Mouse (Mus musculus) stomach, embryonic 16.5 days (tissue): ENCODE results near the gene Map3k20. TPM values are rescaled to one million over a fixed set of nuclear protein-coding genes. Genes with fewer than 3 reads are reported as not detected.
A peak's percentile ranks its signal among the peaks of the same experiment; 100 is the strongest.

ENCODE experiments used
- ATAC-seq: fragments of 200-750 bp; cut with Nextera tagmentation; 2 replicates; pipeline ENCODE4 v1.8.0; 2017; ENCODE audit warnings: moderate number of reproducible peaks, moderate TSS enrichment; ENCODE audit not compliant: insufficient read depth, low FRiP score
- H3K27ac ChIP-seq: fragments of 300-500 bp; sonication (generic); 2 replicates; pipeline ENCODE4 v1.5.1; 2014; ENCODE audit warnings: low read length
- H3K27me3 ChIP-seq: fragments of 300-500 bp; sonication (generic); 2 replicates; pipeline ENCODE4 v1.6.1; 2014; ENCODE audit warnings: low read length, control low read depth, mixed read lengths; ENCODE audit not compliant: control insufficient read depth, insufficient read depth
- H3K36me3 ChIP-seq: fragments of 300-500 bp; sonication (generic); 2 replicates; pipeline ENCODE4 v1.6.1; 2014; ENCODE audit warnings: low read length; ENCODE audit not compliant: control insufficient read depth, insufficient read depth
- H3K4me1 ChIP-seq: fragments of 300-500 bp; sonication (generic); 2 replicates; pipeline ENCODE4 v1.6.1; 2014; ENCODE audit warnings: low read length, control low read depth, mixed read lengths; ENCODE audit not compliant: control insufficient read depth, insufficient read depth
- H3K4me2 ChIP-seq: fragments of 300-500 bp; sonication (generic); 2 replicates; pipeline ENCODE4 v1.6.1; 2014; ENCODE audit warnings: low read depth, low read length, mixed read lengths
- H3K4me3 ChIP-seq: fragments of 300-500 bp; sonication (generic); replicated peaks from 2 replicates; pipeline ENCODE4 v1.5.1; 2014; ENCODE audit warnings: mild to moderate bottlenecking, low read length
- H3K9ac ChIP-seq: fragments of 300-500 bp; sonication (generic); 2 replicates; pipeline ENCODE4 v1.6.1; 2014; ENCODE audit warnings: low read length
- H3K9me3 ChIP-seq: fragments of 300-500 bp; sonication (generic); replicated peaks from 2 replicates; pipeline ENCODE4 v1.6.1; 2016; ENCODE audit warnings: low read length, control low read depth; ENCODE audit not compliant: control insufficient read depth
- WGBS: fragments of 180-500 bp; shearing (Covaris S2); extraction: QIAGEN DNeasy Blood & Tissue Kit; methylation state at CpG from one replicate; pipeline ENCODE4 v1.1.7; 2014; 5-methylcytosine and 5-hydroxymethylcytosine counted together
- polyA plus RNA-seq: library from polyadenylated mRNA; unstranded; fragments of >200 nt; fragmentation: Nextera tagmentation; extraction: Ambion mirVana; gene quantifications from 2 replicates; pipeline ENCODE4 v1.2.1, GENCODE M21; 2015

The Map3k20 gene
- polyA plus RNA-seq, 1 experiment from 2014 or later = 24.6 TPM

- H3K4me3 ChIP-seq = no peak overlapping the region
- H3K27me3 ChIP-seq = no peaks in the 10 kb centered on the region
- ATAC-seq = no peak
- H3K4me1 ChIP-seq = peaks cover 14% of the 10 kb centered on the region; the same call in 1 of the 2 replicates
- no peak overlapping the region for H3K4me2 ChIP-seq
- no peak overlapping the region for H3K27ac ChIP-seq
- H3K36me3 ChIP-seq = no peaks in the 10 kb centered on the region
- 78% methylated on average over 7 of the region's 7 CpGs for WGBS
- H3K9ac ChIP-seq = no peak overlapping the region
- no peaks in the 10 kb centered on the region for H3K9me3 ChIP-seq
Measured at GRCm38 (mm10) chr2:72305738-72306137, 20.3 kb downstream of the Map3k20 start.

GRCm38 (mm10) chr2:72308351-72308750 lies 22.9 kb downstream of the Map3k20 start:
- no peak for ATAC-seq
- Histone ChIP-seq H3K9me3 (no peaks in the 10 kb centered on the region), H3K4me1 (peaks cover 10% of the 10 kb centered on the region; the same call in 1 of the 2 replicates), H3K27me3 (no peaks in the 10 kb centered on the region), H3K4me3 (no peak overlapping the region), H3K27ac (no peak overlapping the region), H3K4me2 (no peak overlapping the region), H3K9ac (no peak overlapping the region), H3K36me3 (no peaks in the 10 kb centered on the region)
- WGBS = 72% methylated on average over 5 of the region's 5 CpGs

- 75% methylated on average over 5 of the region's 5 CpGs for whole genome bisulfite sequencing
- ATAC-seq = no peak; the same call in 1 of the 2 replicates
- no peak overlapping the region for H3K27ac ChIP-seq
Measured at GRCm38 (mm10) chr2:72308981-72309380, 23.5 kb downstream of the Map3k20 start.

GRCm38 (mm10) chr2:72311486-72311885 lies 26.0 kb downstream of the Map3k20 start:
- Histone ChIP-seq H3K9ac (no peak overlapping the region), H3K27ac (no peak overlapping the region), H3K4me1 (peaks cover 10% of the 10 kb centered on the region; the same call in 1 of the 2 replicates), H3K9me3 (no peaks in the 10 kb centered on the region), H3K27me3 (no peaks in the 10 kb centered on the region), H3K36me3 (no peaks in the 10 kb centered on the region), H3K4me3 (no peak overlapping the region), H3K4me2 (no peak overlapping the region)
- no peak for ATAC-seq
- 74% methylated on average over 8 of the region's 8 CpGs for WGBS

More at GRCm38 (mm10) chr2:72308981-72309380, 23.5 kb downstream of the Map3k20 start:
- Histone ChIP-seq H3K9me3 (no peaks in the 10 kb centered on the region), H3K27me3 (no peaks in the 10 kb centered on the region), H3K4me2 (no peak overlapping the region), H3K36me3 (no peaks in the 10 kb centered on the region), H3K4me3 (no peak overlapping the region), H3K4me1 (peaks cover 10% of the 10 kb centered on the region; the same call in 1 of the 2 replicates), H3K9ac (no peak overlapping the region)

GRCm38 (mm10) chr2:72313312-72313711 lies 27.9 kb downstream of the Map3k20 start:
- no peak for ATAC-seq
- WGBS = 70% methylated on average over 11 of the region's 11 CpGs
- no peak overlapping the region for H3K27ac ChIP-seq
- no peak overlapping the region for H3K4me2 ChIP-seq
- no peaks in the 10 kb centered on the region for H3K27me3 ChIP-seq
- H3K4me3 ChIP-seq = no peak overlapping the region
- peaks cover 18% of the 10 kb centered on the region for H3K4me1 ChIP-seq
- no peak overlapping the region for H3K9ac ChIP-seq
- no peaks in the 10 kb centered on the region for H3K36me3 ChIP-seq
- H3K9me3 ChIP-seq = no peaks in the 10 kb centered on the region

GRCm38 (mm10) chr2:72318421-72318820 lies 33.0 kb downstream of the Map3k20 start:
- H3K36me3 ChIP-seq = no peaks in the 10 kb centered on the region
- H3K9me3 ChIP-seq = no peaks in the 10 kb centered on the region
- H3K4me1 ChIP-seq = peaks cover 18% of the 10 kb centered on the region
- H3K27me3 ChIP-seq = no peaks in the 10 kb centered on the region
- no peak overlapping the region for H3K4me3 ChIP-seq
- H3K4me2 ChIP-seq = no peak overlapping the region
- 23% methylated on average over 4 of the region's 4 CpGs for WGBS
- H3K9ac ChIP-seq = no peak overlapping the region
- peak overlapping the region; percentile 85 for H3K27ac ChIP-seq
- peak; percentile 76 for ATAC-seq

- Histone ChIP-seq H3K4me2 (no peak overlapping the region), H3K9ac (no peak overlapping the region), H3K4me1 (peaks cover 18% of the 10 kb centered on the region), H3K27ac (peak overlapping the region; percentile 85), H3K4me3 (no peak overlapping the region), H3K27me3 (no peaks in the 10 kb centered on the region), H3K36me3 (no peaks in the 10 kb centered on the region), H3K9me3 (no peaks in the 10 kb centered on the region)
- WGBS = 48% methylated on average over 7 of the region's 7 CpGs
- ATAC-seq = 0 out of 2 replicates have a peak, but pooled peaks have one; percentile 2
Measured at GRCm38 (mm10) chr2:72319028-72319798, 33.8 kb downstream of the Map3k20 start.

GRCm38 (mm10) chr2:72320661-72321060 lies 35.2 kb downstream of the Map3k20 start:
- no peaks in the 10 kb centered on the region for H3K9me3 ChIP-seq

GRCm38 (mm10) chr2:72321591-72321990 lies 36.2 kb downstream of the Map3k20 start:
- H3K27ac ChIP-seq = no peak overlapping the region
- H3K9ac ChIP-seq = no peak overlapping the region
- H3K4me1 ChIP-seq = peaks cover 18% of the 10 kb centered on the region
- H3K4me3 ChIP-seq = no peak overlapping the region
- ATAC-seq = no peak
- 80% methylated on average over 5 of the region's 5 CpGs for WGBS
- no peaks in the 10 kb centered on the region for H3K9me3 ChIP-seq
- H3K27me3 ChIP-seq = no peaks in the 10 kb centered on the region
- H3K4me2 ChIP-seq = no peak overlapping the region
- H3K36me3 ChIP-seq = no peaks in the 10 kb centered on the region

More at GRCm38 (mm10) chr2:72320661-72321060, 35.2 kb downstream of the Map3k20 start:
- Histone ChIP-seq H3K9ac (no peak overlapping the region), H3K4me1 (peaks cover 18% of the 10 kb centered on the region), H3K36me3 (no peaks in the 10 kb centered on the region), H3K27ac (no peak overlapping the region), H3K4me2 (no peak overlapping the region), H3K27me3 (no peaks in the 10 kb centered on the region), H3K4me3 (no peak overlapping the region)
- ATAC-seq = no peak
- 68% methylated on average over 2 of the region's 2 CpGs for WGBS
